Mouse (Mus musculus): Measurements from ENCODE around the gene Smim4.

Gene Smim4

DNA sequence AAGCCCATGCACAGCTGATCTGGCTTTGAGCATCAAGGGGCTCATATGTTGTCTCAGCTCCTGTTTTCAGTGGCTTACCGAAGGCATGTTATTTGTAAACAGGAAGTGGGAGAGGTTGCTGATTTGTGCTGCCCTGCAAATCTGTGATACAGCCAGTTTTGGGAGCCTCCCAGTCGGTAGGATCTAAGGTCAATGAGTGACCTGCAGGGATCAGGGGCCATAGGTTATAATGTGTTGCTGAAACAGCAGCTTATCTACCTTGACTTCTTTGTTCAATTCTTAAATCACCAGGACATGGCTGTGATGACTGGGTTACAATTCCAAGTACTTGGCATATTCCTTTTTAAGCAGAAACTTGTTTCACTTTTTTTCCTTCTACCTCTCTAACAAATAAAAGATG, 13.2 kb downstream of the Smim4 start:
- 70% methylated on average over 2 of the region's 2 CpGs for WGBS

DNA sequence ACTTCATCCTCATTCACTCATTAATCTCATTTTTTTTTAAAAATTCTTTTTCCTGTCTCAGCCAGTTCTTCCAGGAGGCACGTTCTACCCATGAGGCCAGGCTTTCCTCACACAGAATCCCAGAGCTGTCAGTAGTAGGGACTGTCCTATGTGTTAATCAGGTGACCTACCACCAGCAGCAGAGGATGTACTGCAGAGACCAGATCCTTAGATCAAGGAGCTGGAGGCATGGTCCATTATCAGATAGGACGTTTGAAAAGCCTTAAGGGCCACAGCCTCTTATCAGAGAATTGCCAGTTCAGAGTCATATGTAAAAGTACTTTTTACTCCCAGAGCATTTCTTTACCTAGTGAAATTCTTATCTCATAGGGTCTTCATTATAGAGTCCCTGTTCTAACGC, 14.7 kb downstream of the Smim4 start:
- 87% methylated on average over 3 of the region's 3 CpGs for WGBS

DNA sequence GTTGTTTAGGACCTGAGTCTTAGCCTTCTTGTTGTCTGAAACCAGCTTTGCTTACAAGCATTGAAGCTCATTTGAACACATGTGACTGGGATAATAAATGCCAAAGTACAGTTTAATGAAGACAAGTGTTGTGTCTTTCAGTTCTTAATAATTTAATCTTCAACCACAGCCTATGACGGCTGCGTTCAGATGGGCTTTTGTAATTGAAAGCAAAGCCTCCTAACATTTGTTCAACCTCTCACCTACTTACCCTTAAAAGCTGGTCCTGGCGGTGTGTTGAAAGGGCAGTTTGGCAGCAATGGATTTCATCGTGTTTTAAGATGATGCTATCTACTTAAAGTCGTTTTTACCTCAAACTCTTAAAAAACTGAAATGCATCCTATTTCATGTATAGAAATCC, 16.6 kb downstream of the Smim4 start:
- 84% methylated on average over 5 of the region's 5 CpGs for WGBS

- WGBS = 75% methylated on average over 3 of the region's 3 CpGs
Measured at GRCm38 (mm10) chr14:31110613-31111012, 18.1 kb downstream of the Smim4 start.

DNA sequence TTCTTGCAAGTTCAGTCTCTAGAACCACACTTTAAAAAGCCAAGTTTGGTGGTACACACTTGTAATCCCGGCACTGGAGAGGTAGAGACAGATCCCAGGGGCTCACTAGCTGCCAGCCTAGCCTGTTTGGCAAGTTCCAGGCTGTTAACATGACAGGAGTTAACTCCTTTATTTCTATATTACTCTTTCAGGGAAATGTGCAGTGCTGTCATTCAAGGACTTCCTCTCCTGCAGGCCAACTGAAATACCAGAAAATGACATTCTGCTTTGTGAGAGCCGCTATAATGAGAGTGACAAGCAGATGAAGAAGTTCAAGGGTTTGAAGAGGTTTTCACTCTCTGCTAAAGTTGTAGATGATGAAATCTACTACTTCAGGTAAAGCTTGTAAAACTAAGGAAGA, 23.6 kb downstream of the Smim4 start:
- WGBS = 97% methylated on average over 2 of the region's 2 CpGs

DNA sequence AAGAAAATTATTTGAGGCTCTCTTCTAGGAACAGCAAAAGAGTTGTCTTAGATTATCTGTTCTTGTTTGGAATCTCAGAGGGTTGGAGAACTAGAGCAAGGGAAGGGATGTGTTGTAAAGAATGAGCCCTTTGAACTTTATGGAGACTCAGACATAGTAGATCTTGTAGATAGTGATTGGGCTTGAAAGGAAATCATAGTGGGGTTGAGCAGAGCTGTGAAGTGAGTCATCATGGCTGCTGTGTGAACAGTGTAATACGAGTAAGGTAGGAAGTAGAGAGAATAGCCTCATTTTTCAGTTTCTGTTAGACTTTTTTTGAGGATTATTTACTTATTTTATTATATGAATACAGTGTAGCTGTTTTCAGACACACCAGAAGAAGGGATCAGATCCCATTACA, 38.8 kb downstream of the Smim4 start:
- whole genome bisulfite sequencing = 60% methylated on average over 1 of the region's 1 CpGs

DNA sequence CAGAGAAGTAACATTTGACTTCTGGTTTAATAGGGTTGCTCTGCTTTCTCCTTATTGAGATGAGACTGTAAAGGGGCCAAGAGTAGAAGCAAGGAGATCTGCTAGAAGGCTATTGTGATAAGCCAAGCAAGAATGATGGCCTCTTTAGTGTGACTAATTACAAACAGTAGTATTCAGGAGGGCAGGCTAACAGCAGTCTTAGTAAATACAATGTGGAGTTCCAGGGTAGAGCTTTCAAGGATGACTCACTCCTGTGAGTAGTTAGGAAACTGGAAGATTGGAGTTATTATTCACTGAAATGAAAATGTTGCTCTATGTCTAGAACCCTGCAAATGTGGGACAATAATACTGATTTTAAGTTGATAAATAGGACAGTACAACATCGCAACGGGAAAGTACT, 40.2 kb downstream of the Smim4 start:
- WGBS = 78% methylated on average over 2 of the region's 2 CpGs

DNA sequence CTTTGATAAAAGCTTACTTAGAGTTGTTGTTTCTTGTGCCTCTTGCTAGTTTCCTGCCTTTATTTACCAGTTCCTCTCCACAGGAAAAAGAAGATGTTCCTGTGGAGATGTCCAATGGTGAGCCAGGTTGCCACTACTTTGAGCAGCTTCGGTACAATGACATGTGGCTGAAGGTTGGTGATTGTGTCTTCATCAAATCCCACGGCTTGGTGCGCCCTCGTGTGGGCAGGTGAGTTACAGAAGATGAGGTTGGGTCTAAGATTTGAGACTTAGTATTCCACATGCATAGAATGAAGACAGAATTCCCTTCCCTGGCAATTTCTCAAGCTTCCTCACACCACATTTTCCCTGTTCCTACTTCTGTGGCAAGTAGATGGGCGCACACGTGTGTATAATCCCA, 41.3 kb downstream of the Smim4 start:
- 85% methylated on average over 6 of the region's 6 CpGs for WGBS

DNA sequence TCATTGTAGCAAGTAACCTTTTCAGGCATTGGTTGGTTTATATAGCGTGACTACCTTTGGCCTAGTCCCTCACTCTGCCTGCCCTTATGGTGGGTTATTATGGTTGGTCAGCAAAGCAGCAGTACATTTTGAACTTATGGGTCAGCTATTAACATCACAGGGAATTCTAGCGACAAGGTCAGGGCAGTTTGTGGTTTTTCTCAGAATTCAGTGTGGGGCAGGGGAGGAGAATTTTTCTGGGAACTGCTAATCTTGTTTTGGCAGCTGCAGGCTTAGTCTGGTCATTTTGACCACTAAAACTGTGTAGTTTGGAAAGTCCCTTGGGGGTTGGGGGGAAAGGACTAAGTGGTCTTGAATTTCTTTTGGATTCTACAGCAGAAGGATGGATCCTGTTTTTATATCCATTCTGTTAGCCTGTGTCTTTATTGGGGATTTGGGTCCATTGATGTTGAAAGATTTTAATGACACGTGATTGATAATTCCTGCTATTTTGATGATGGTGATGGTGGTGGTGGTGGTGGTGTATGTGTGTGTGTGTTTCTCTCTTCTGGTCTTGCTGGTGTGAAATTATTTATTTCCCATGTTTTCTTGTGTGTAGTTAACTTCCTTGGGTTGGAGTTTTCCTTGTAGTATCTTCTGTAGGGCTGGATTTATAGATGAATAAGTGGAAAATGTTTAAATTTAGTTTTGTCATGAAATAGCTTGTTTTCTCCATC, 49.3 kb downstream of the Smim4 start:
- WGBS = 92% methylated on average over 3 of the region's 3 CpGs

DNA sequence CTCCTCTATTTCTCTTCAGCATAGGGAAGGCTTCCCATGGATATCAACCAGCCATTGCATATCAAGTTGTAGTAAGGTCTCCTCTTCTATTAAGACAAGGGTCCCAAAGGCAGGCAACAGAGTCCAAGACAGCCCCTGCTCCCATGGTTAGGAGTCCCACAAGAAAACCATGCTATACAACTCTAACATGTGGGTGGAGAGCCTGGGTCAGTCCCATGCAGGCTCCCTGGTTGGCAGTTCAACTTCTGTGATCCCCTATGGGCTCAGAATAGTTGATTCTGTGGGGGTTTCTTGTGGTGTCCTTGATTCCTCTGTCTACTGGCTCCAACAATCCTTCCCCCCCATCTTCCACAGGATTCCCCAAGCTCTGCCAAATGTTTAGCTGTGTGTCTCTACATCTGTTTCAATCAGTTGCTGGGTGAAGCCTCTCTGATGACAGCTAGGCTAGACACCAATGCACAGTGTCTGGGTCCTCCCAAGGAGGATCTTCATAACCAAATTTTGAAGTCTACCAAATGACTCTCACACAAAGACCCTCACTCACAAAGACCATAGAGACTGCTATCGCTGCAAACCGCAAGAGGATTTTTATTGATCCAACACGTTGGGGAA, 50.1 kb downstream of the Smim4 start:
- 95% methylated on average over 3 of the region's 3 CpGs for WGBS

GRCm38 (mm10) chr14:31069086-31069733, 59.5 kb downstream of the Smim4 start:
- WGBS = 97% methylated on average over 4 of the region's 4 CpGs

GRCm38 (mm10) chr14:31062277-31062676, 66.5 kb downstream of the Smim4 start:
- 22% methylated on average over 1 of the region's 1 CpGs for WGBS

GRCm38 (mm10) chr14:31045817-31046216, 82.9 kb downstream of the Smim4 start:
- WGBS = 98% methylated on average over 1 of the region's 1 CpGs

DNA sequence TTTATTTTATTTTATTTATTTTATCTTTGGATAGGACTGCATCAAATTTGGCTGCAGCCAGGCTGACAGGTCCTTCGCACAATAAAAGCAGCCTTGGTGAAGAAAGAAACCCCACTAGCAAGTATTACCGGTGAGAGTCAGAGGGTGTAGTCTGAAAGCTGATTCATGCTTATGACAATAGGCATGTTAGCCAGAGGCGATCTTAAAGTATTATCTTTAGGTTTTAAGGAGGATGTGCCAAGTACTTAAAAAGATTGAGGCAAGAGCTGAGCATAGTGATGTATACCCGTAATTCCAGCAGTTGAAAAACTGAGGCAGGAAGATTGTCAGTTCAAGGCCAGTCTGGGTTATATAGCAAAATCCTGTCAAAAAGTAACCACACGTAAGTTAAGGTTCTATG, 83.5 kb downstream of the Smim4 start:
- 92% methylated on average over 5 of the region's 5 CpGs for WGBS

Data from cerebral cortex, adult 2 months (tissue).